Mouse (Mus musculus) heart, embryonic 16.5 days (tissue): ENCODE results near the gene Dapk1. TPM values are rescaled to one million over a fixed set of nuclear protein-coding genes. Genes with fewer than 3 reads are reported as not detected.

Source experiments
- ATAC-seq: fragments of 200-750 bp; cut with Nextera tagmentation; replicated peaks from 2 replicates; pipeline ENCODE4 v1.8.0; 2017; ENCODE audit warnings: moderate number of reproducible peaks; ENCODE audit not compliant: insufficient read depth, low FRiP score; ENCODE audit errors: extremely low read depth
- H3K27ac ChIP-seq: fragments of 300-500 bp; sonication (generic); 2 replicates; pipeline ENCODE4 v1.5.1; 2014; ENCODE audit warnings: mild to moderate bottlenecking, low read length, control low read depth, moderate library complexity
- H3K27me3 ChIP-seq: fragments of 300-500 bp; sonication (generic); 2 replicates; pipeline ENCODE4 v1.6.1; 2014; ENCODE audit warnings: low read length, mixed read lengths; ENCODE audit not compliant: control insufficient read depth, insufficient read depth
- H3K36me3 ChIP-seq: fragments of 300-500 bp; sonication (generic); 2 replicates; pipeline ENCODE4 v1.6.1; 2014; ENCODE audit not compliant: control insufficient read depth, insufficient read depth
- H3K4me1 ChIP-seq: fragments of 300-500 bp; sonication (generic); 2 replicates; pipeline ENCODE4 v1.6.1; 2014; ENCODE audit warnings: low read length, mixed read lengths; ENCODE audit not compliant: control insufficient read depth, insufficient read depth
- H3K4me2 ChIP-seq: fragments of 300-500 bp; sonication (generic); 2 replicates; pipeline ENCODE4 v1.6.1; 2014; ENCODE audit warnings: low read depth, mild to moderate bottlenecking, control low read depth, low read length
- H3K4me3 ChIP-seq: fragments of 300-500 bp; sonication (generic); 2 replicates; pipeline ENCODE4 v1.5.1; 2014; ENCODE audit warnings: mild to moderate bottlenecking, control low read depth, low read length
- H3K9ac ChIP-seq: fragments of 300-500 bp; sonication (generic); 2 replicates; pipeline ENCODE4 v1.6.1; 2014; ENCODE audit warnings: low read length, control low read depth
- H3K9me3 ChIP-seq: fragments of 300-500 bp; sonication (generic); replicated peaks from 2 replicates; pipeline ENCODE4 v1.6.1; 2016; ENCODE audit warnings: low read length; ENCODE audit not compliant: control insufficient read depth
- WGBS: fragments of 180-500 bp; shearing (Covaris S2); extraction: QIAGEN DNeasy Blood & Tissue Kit; methylation state at CpG from one replicate; pipeline ENCODE4 v1.1.7; 2014; 5-methylcytosine and 5-hydroxymethylcytosine counted together
- polyA plus RNA-seq: library from polyadenylated mRNA; unstranded; fragments of >200 nt; fragmentation: Nextera tagmentation; extraction: Ambion mirVana; gene quantifications from 2 replicates; pipeline ENCODE4 v1.2.1, GENCODE M21; 2015

Dapk1 gene
- polyA plus RNA-seq, 1 experiment from 2014 or later = 8.3 TPM

DNA sequence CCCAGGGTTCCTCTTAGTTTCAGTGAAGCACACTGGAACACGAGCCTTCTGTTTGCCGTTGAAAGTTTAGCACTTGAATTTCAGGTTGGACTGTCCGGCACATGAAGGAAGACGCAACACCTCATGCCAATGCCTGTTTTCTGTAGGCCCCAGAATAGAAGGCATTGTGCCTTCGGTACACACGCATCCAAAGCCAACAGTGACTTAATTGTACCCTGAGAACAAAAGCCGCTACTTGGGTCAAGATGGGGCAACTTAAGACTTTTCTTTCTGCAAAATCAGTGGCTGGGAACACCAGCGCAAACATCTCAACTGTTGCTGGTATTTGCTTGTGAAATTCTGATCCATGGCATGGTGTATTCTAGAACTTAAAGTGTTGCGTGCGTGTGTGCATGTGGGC lies 63.1 kb downstream of the Dapk1 start:
- 81% methylated on average over 10 of the region's 10 CpGs for WGBS
- H3K4me1 ChIP-seq = peaks cover 10% of the 10 kb centered on the region
- no peaks in the 10 kb centered on the region for H3K9me3 ChIP-seq
- H3K4me3 ChIP-seq = no peak overlapping the region
- H3K27me3 ChIP-seq = no peaks in the 10 kb centered on the region
- H3K27ac ChIP-seq = no peak overlapping the region
- no peak overlapping the region for H3K4me2 ChIP-seq
- ATAC-seq = no peak
- H3K36me3 ChIP-seq = no peaks in the 10 kb centered on the region
- no peak overlapping the region for H3K9ac ChIP-seq

DNA sequence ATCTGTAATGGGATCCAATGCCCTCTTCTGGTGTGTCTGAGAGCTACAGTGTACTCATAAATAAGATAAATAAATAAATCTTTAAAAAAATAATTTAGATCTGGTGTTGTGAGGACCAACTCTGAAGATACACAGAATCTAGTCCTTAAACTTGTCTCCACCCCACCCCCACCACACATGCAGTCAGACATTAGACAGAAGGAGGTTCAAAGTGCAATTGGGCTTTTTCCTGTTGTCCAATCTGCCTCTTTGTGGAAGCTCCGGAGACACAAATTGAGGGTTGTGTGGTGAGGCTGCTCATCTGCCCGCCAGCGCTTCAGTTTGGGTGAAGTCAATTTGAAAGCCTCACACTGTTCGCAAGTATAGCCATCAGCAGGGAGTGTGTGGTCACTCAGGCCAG lies 63.7 kb downstream of the Dapk1 start:
- no peak for ATAC-seq
- no peak overlapping the region for H3K9ac ChIP-seq
- WGBS = 93% methylated on average over 4 of the region's 4 CpGs

DNA sequence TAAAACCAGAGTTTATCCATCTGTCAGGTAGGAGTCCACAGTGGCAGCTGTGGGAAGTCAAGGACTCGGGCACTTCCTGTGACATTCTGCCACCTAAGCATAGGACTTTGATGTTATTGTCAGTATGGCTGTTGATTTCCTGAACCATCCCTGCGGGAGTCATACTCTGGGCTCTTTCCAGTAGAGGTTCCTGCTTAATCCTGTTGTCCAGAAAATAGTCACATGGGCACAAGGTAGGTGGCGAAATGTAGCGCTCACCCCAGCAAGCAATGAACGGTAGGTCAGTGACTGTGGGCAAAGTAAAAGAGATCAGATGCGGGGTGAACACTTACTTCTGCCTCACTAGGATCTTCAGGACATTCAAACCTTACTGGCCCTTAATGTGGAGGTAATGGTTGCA lies 66.3 kb downstream of the Dapk1 start:
- Histone ChIP-seq H3K4me3 (no peak overlapping the region), H3K27me3 (no peaks in the 10 kb centered on the region), H3K4me2 (no peak overlapping the region), H3K27ac (no peak overlapping the region), H3K9me3 (no peaks in the 10 kb centered on the region), H3K9ac (no peak overlapping the region), H3K4me1 (peaks cover 13% of the 10 kb centered on the region), H3K36me3 (no peaks in the 10 kb centered on the region)
- WGBS = 68% methylated on average over 6 of the region's 6 CpGs
- ATAC-seq = no peak

More for the DNA sequence above, 63.7 kb downstream of the Dapk1 start:
- no peaks in the 10 kb centered on the region for H3K9me3 ChIP-seq
- no peak overlapping the region for H3K4me3 ChIP-seq
- H3K27ac ChIP-seq = no peak overlapping the region
- H3K4me2 ChIP-seq = no peak overlapping the region
- no peaks in the 10 kb centered on the region for H3K36me3 ChIP-seq
- H3K27me3 ChIP-seq = no peaks in the 10 kb centered on the region
- peaks cover 8% of the 10 kb centered on the region for H3K4me1 ChIP-seq

DNA sequence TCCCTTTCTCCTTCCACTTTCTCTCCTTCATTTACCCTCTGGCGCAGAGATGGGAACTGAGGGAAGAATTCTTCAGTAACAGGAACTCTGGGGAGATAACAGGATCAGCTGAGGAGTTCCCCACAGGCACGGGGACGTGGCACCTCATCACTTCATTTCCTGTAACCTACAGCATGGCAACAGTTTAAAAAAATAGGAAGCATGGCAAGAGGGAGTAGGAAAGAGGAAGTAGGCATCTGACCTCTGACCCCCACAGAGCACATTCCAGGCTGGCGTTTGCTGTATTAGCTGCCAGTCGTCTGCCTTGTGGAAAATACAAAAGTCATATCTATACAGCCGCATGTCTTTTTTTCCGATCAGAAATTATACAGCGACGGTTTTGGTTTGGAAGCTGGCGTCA lies 68.9 kb downstream of the Dapk1 start:
- Histone ChIP-seq H3K9ac (no peak overlapping the region), H3K36me3 (no peaks in the 10 kb centered on the region), H3K27ac (peak overlapping the region; percentile 54), H3K9me3 (no peaks in the 10 kb centered on the region), H3K27me3 (no peaks in the 10 kb centered on the region), H3K4me3 (no peak overlapping the region), H3K4me1 (peaks cover 23% of the 10 kb centered on the region), H3K4me2 (peak overlapping the region; percentile 40)
- WGBS = 31% methylated on average over 10 of the region's 10 CpGs
- no peak for ATAC-seq

DNA sequence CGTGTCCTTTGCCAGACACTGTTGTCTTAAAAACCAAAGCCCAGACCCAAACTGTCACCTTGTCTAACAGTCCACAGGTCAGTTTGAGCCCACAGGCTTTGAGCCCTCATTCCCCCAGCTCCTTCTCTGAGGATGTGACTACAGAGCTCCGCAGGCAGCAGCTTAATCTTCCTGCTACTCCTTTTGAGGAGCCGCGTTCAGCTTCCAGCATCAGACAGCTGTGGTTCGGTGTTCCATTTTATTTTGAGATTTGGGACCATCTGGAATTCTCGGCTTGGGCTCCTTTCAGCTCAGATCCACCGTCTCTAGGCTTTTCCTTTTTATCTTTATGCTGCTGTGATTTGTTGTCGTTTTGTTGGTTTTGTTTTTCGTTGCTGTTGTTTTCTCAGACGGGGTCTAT lies 69.5 kb downstream of the Dapk1 start:
- no peaks in the 10 kb centered on the region for H3K9me3 ChIP-seq
- WGBS = 60% methylated on average over 10 of the region's 10 CpGs
- no peak overlapping the region for H3K4me2 ChIP-seq
- H3K4me1 ChIP-seq = peaks cover 25% of the 10 kb centered on the region
- peak overlapping the region; percentile 54 for H3K27ac ChIP-seq
- H3K9ac ChIP-seq = no peak overlapping the region
- no peaks in the 10 kb centered on the region for H3K36me3 ChIP-seq
- H3K4me3 ChIP-seq = no peak overlapping the region
- H3K27me3 ChIP-seq = no peaks in the 10 kb centered on the region
- no peak for ATAC-seq

DNA sequence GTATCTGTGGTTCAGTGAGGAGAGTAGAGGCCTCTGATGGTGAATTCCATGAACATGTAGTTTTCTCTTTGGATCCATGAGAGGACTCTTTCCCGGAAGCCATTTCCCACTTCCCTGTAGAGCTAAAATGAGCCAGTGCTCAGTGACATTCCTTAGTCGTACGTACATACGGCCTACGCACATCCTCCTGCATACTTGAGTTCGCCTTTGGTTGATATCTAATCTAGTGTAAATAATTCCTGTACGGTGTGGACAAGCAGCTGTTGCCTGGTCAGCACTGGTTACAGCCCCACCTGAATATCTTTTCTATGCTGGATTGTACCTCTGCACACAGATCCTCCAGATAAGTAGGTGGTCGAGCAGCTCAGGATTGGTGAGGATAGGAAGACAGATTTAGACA lies 70.5 kb downstream of the Dapk1 start:
- no peak overlapping the region for H3K4me3 ChIP-seq
- no peak overlapping the region for H3K27ac ChIP-seq
- no peaks in the 10 kb centered on the region for H3K9me3 ChIP-seq
- H3K9ac ChIP-seq = no peak overlapping the region
- WGBS = 52% methylated on average over 8 of the region's 8 CpGs
- H3K4me1 ChIP-seq = peaks cover 25% of the 10 kb centered on the region
- no peak for ATAC-seq
- H3K36me3 ChIP-seq = no peaks in the 10 kb centered on the region
- no peak overlapping the region for H3K4me2 ChIP-seq
- no peaks in the 10 kb centered on the region for H3K27me3 ChIP-seq

DNA sequence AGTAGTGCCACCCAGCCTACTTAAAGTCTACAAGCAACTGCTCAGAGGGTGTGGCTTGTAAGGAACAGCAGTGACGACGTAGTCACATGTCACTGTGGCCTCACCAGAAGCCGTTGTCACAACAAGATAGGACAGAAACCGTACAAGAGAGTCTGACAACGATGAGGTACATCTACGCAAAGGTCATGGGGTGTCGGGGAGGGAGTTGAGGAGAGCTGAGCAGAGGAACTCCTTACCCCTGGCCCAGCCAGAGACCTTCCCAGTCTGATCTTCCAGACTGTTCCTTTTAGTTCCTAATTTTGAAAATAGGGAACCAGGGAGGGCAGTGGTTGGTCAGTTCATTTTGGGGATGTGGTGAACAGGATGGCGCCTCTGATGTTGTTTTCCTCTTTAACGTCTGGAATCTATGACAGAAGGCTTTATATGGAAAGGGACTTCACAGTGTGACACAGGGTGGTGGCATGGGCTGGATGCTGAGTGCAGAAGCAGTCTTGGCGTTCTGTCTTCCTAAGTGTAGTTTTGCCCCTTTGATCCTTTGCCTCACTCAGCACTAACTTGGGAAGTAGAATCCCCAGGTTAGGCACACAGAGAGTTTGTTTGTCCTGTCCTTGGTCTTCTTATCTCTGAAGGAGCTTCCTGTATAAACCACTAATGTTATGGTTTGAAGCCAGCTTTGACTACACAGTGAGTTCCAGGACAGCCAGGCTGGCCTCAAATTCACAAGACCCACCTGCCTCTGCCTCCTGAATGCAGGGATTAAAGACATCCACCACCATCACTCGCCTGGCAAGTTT lies 71.3 kb downstream of the Dapk1 start:
- no peak overlapping the region for H3K4me3 ChIP-seq
- H3K27ac ChIP-seq = 0 out of 2 replicates have a peak overlapping the region, but pooled peaks have one; percentile 8
- WGBS = 59% methylated on average over 11 of the region's 11 CpGs
- peaks cover 25% of the 10 kb centered on the region for H3K4me1 ChIP-seq
- ATAC-seq = no peak
- H3K9me3 ChIP-seq = no peaks in the 10 kb centered on the region
- H3K4me2 ChIP-seq = no peak overlapping the region
- no peaks in the 10 kb centered on the region for H3K27me3 ChIP-seq
- H3K9ac ChIP-seq = no peak overlapping the region
- no peaks in the 10 kb centered on the region for H3K36me3 ChIP-seq

DNA sequence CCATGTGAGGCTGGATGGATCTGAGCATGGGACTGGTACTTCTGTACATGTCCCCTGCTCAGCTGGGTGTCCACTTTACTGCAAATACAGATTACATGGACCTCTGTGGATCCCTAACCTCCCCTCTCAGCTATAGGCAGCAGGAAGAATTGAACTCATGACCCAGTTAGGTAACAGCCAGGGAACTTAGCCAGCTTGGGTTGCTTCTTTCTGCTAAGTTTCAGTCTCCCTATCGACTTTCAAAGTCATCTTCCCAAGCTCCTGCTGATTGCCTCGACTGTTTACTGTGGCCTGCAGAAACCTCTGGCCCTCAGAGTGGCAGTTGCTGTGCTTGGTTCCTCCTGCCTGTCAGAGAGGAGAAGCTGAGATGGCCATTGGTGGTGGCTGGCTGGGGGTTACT lies 72.6 kb downstream of the Dapk1 start:
- no peak for ATAC-seq
- Histone ChIP-seq H3K9ac (no peak overlapping the region), H3K36me3 (no peaks in the 10 kb centered on the region), H3K9me3 (no peaks in the 10 kb centered on the region), H3K4me3 (no peak overlapping the region), H3K27ac (no peak overlapping the region), H3K4me2 (no peak overlapping the region), H3K4me1 (peaks cover 25% of the 10 kb centered on the region), H3K27me3 (no peaks in the 10 kb centered on the region)
- WGBS = 4% methylated on average over 2 of the region's 2 CpGs

DNA sequence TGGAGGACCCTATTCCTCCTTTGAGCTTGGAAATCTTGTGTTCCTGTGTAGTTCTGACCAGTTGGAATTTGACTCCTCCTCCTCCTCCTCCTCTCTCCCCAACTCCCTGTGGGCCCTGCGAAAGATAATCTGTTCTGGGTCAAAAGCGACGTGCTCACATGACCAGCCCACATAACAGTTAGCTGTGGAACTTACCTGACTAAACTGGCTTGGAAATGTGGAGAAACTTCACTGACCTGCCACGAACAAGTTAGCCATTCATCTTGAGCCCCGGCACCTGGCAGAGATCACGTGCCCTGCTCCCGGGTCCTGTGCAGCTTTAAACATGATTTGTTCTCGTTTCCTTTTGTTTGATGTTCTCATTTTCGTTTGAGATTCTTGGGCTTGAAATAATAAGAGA lies 73.2 kb downstream of the Dapk1 start:
- 33% methylated on average over 9 of the region's 9 CpGs for WGBS
- H3K4me3 ChIP-seq = no peak overlapping the region
- H3K4me1 ChIP-seq = peaks cover 25% of the 10 kb centered on the region
- H3K9ac ChIP-seq = no peak overlapping the region
- H3K9me3 ChIP-seq = no peaks in the 10 kb centered on the region
- H3K27me3 ChIP-seq = no peaks in the 10 kb centered on the region
- no peak for ATAC-seq
- H3K27ac ChIP-seq = no peak overlapping the region
- no peaks in the 10 kb centered on the region for H3K36me3 ChIP-seq
- peak overlapping the region; percentile 17 for H3K4me2 ChIP-seq
